Mouse (Mus musculus): ENCODE measurements around the gene Fam221a. TPM values are rescaled to one million over a fixed set of nuclear protein-coding genes. Genes with fewer than 3 reads are reported as not detected.

The Fam221a gene
- polyA plus RNA-seq (2015; fragmentation: Nextera tagmentation; extraction: Ambion mirVana), result 3.9 and 4.3 TPM in 2 replicates

GRCm38 (mm10) chr6:49367159-49368054 lies at the start of gene Fam221a:
Fam221a (plus strand) TSS chr6:49367739.
- H3K27ac ChIP-seq, result peak within 1 kb of the TSS; percentile 59
- H3K36me3 ChIP-seq, result no peaks in the 10 kb centered on the region
- H3K9me3 ChIP-seq (replicated peaks), result no peaks in the 10 kb centered on the region
- no peaks in the 10 kb centered on the region for H3K27me3 ChIP-seq
- WGBS, result 4% methylated on average over 45 of the region's 49 CpGs
- H3K4me1 ChIP-seq (replicated peaks), result peaks cover 11% of the 10 kb centered on the region
- H3K9ac ChIP-seq, result peak within 1 kb of the TSS; percentile 58
- peak within 1 kb of the TSS; percentile 59 for H3K4me3 ChIP-seq
- peak within 1 kb of the TSS; percentile 82 for H3K4me2 ChIP-seq
- ATAC-seq (replicated peaks; ENCODE audit: insufficient number of reproducible peaks, insufficient read depth, low FRiP score, low read depth), result peak; percentile 98

GRCm38 (mm10) chr6:49318966-49319594 lies 48.5 kb upstream of the Fam221a start, which contains the start of gene Ccdc126:
Ccdc126 (plus strand) TSS chr6:49319274.
- WGBS, result under 1% methylated on average over 47 of the region's 47 CpGs
- H3K36me3 ChIP-seq, result no peaks in the 10 kb centered on the region
- peak within 1 kb of the TSS; percentile 60 for H3K9ac ChIP-seq
- peak within 1 kb of the TSS; percentile 62 for H3K4me3 ChIP-seq
- H3K27ac ChIP-seq, result peak within 1 kb of the TSS; percentile 80
- peaks cover 11% of the 10 kb centered on the region for H3K4me1 ChIP-seq (replicated peaks)
- no peaks in the 10 kb centered on the region for H3K27me3 ChIP-seq
- H3K4me2 ChIP-seq, result peak within 1 kb of the TSS; percentile 68
- peak; percentile 99 for ATAC-seq (replicated peaks; ENCODE audit: insufficient number of reproducible peaks, insufficient read depth, low FRiP score, low read depth)
- H3K9me3 ChIP-seq (replicated peaks), result no peaks in the 10 kb centered on the region

- peak overlapping the region; percentile 62 for H3K4me3 ChIP-seq
- H3K36me3 ChIP-seq, result no peaks in the 10 kb centered on the region
- ATAC-seq (replicated peaks; ENCODE audit: insufficient number of reproducible peaks, insufficient read depth, low FRiP score, low read depth), result no peak
- peak overlapping the region; percentile 60 for H3K9ac ChIP-seq
- H3K4me1 ChIP-seq (replicated peaks), result peaks cover 11% of the 10 kb centered on the region
- peak overlapping the region; percentile 80 for H3K27ac ChIP-seq
- 11% methylated on average over 13 of the region's 13 CpGs for WGBS
- no peaks in the 10 kb centered on the region for H3K27me3 ChIP-seq
- peak overlapping the region; percentile 68 for H3K4me2 ChIP-seq
- no peaks in the 10 kb centered on the region for H3K9me3 ChIP-seq (replicated peaks)
These were observed 47.8 kb upstream of the Fam221a start for GRCm38 (mm10) chr6:49319595-49320315.

- H3K4me2 ChIP-seq, result no peak overlapping the region
- peaks cover 11% of the 10 kb centered on the region for H3K4me1 ChIP-seq (replicated peaks)
- 75% methylated on average over 3 of the region's 3 CpGs for WGBS
- no peaks in the 10 kb centered on the region for H3K36me3 ChIP-seq
- H3K27me3 ChIP-seq, result no peaks in the 10 kb centered on the region
- H3K4me3 ChIP-seq, result no peak overlapping the region
- no peak for ATAC-seq (replicated peaks; ENCODE audit: insufficient number of reproducible peaks, insufficient read depth, low FRiP score, low read depth)
- no peak overlapping the region for H3K9ac ChIP-seq
- no peaks in the 10 kb centered on the region for H3K9me3 ChIP-seq (replicated peaks)
- H3K27ac ChIP-seq, result no peak overlapping the region
These were observed 46.2 kb upstream of the Fam221a start for GRCm38 (mm10) chr6:49321341-49321740.

- ATAC-seq (replicated peaks; ENCODE audit: insufficient number of reproducible peaks, insufficient read depth, low FRiP score, low read depth), result no peak
- Histone ChIP-seq H3K9ac (no peak overlapping the region), H3K27ac (no peak overlapping the region), H3K4me1 (replicated peaks) (peaks cover 11% of the 10 kb centered on the region), H3K9me3 (replicated peaks) (no peaks in the 10 kb centered on the region), H3K27me3 (no peaks in the 10 kb centered on the region), H3K36me3 (no peaks in the 10 kb centered on the region), H3K4me2 (no peak overlapping the region), H3K4me3 (no peak overlapping the region)
These were observed 45.5 kb upstream of the Fam221a start for GRCm38 (mm10) chr6:49322056-49322455.

- WGBS, result 44% methylated on average over 2 of the region's 2 CpGs
These were observed 44.6 kb upstream of the Fam221a start for GRCm38 (mm10) chr6:49322986-49323385.

GRCm38 (mm10) chr6:49324528-49324927 lies 43.0 kb upstream of the Fam221a start:
- ATAC-seq (replicated peaks; ENCODE audit: insufficient number of reproducible peaks, insufficient read depth, low FRiP score, low read depth), result no peak
- no peaks in the 10 kb centered on the region for H3K9me3 ChIP-seq (replicated peaks)
- 75% methylated on average over 2 of the region's 2 CpGs for WGBS

More at GRCm38 (mm10) chr6:49322986-49323385, 44.6 kb upstream of the Fam221a start:
- Histone ChIP-seq H3K9ac (no peak overlapping the region), H3K4me3 (no peak overlapping the region), H3K4me1 (replicated peaks) (peaks cover 11% of the 10 kb centered on the region), H3K9me3 (replicated peaks) (no peaks in the 10 kb centered on the region), H3K4me2 (no peak overlapping the region), H3K27me3 (no peaks in the 10 kb centered on the region), H3K27ac (no peak overlapping the region), H3K36me3 (no peaks in the 10 kb centered on the region)
- no peak for ATAC-seq (replicated peaks; ENCODE audit: insufficient number of reproducible peaks, insufficient read depth, low FRiP score, low read depth)

GRCm38 (mm10) chr6:49325294-49325693 lies 42.2 kb upstream of the Fam221a start:
- Histone ChIP-seq H3K36me3 (no peaks in the 10 kb centered on the region), H3K4me2 (no peak overlapping the region), H3K27me3 (no peaks in the 10 kb centered on the region), H3K9ac (no peak overlapping the region), H3K9me3 (replicated peaks) (no peaks in the 10 kb centered on the region), H3K4me1 (replicated peaks) (peaks cover 7% of the 10 kb centered on the region), H3K27ac (no peak overlapping the region), H3K4me3 (no peak overlapping the region)
- WGBS, result 61% methylated on average over 1 of the region's 1 CpGs
- ATAC-seq (replicated peaks; ENCODE audit: insufficient number of reproducible peaks, insufficient read depth, low FRiP score, low read depth), result no peak

More at GRCm38 (mm10) chr6:49324528-49324927, 43.0 kb upstream of the Fam221a start:
- Histone ChIP-seq H3K4me3 (no peak overlapping the region), H3K27me3 (no peaks in the 10 kb centered on the region), H3K27ac (no peak overlapping the region), H3K36me3 (no peaks in the 10 kb centered on the region), H3K4me2 (no peak overlapping the region), H3K4me1 (replicated peaks) (peaks cover 11% of the 10 kb centered on the region), H3K9ac (no peak overlapping the region)

- Histone ChIP-seq H3K9ac (no peak overlapping the region), H3K4me1 (replicated peaks) (peaks cover 7% of the 10 kb centered on the region; the same call in 1 of the 2 replicates), H3K27ac (no peak overlapping the region), H3K4me3 (no peak overlapping the region), H3K27me3 (no peaks in the 10 kb centered on the region), H3K36me3 (no peaks in the 10 kb centered on the region), H3K4me2 (no peak overlapping the region), H3K9me3 (replicated peaks) (no peaks in the 10 kb centered on the region)
- no peak for ATAC-seq (replicated peaks; ENCODE audit: insufficient number of reproducible peaks, insufficient read depth, low FRiP score, low read depth)
- WGBS, result 84% methylated on average over 3 of the region's 3 CpGs
These were observed 40.7 kb upstream of the Fam221a start for GRCm38 (mm10) chr6:49326846-49327245.

- no peak for ATAC-seq (replicated peaks; ENCODE audit: insufficient number of reproducible peaks, insufficient read depth, low FRiP score, low read depth)
- no peaks in the 10 kb centered on the region for H3K9me3 ChIP-seq (replicated peaks)
- no peaks in the 10 kb centered on the region for H3K36me3 ChIP-seq
- peaks cover 9% of the 10 kb centered on the region; the same call in 1 of the 2 replicates for H3K4me1 ChIP-seq (replicated peaks)
- no peaks in the 10 kb centered on the region for H3K27me3 ChIP-seq
- no peak overlapping the region for H3K9ac ChIP-seq
- H3K4me3 ChIP-seq, result no peak overlapping the region
- H3K4me2 ChIP-seq, result no peak overlapping the region
- WGBS, result 38% methylated on average over 5 of the region's 5 CpGs
- H3K27ac ChIP-seq, result no peak overlapping the region
These were observed 36.0 kb upstream of the Fam221a start for GRCm38 (mm10) chr6:49331369-49332059.

- H3K4me1 ChIP-seq (replicated peaks), result peaks cover 9% of the 10 kb centered on the region; the same call in 1 of the 2 replicates
- H3K4me2 ChIP-seq, result no peak overlapping the region
- ATAC-seq (replicated peaks; ENCODE audit: insufficient number of reproducible peaks, insufficient read depth, low FRiP score, low read depth), result no peak
- H3K27ac ChIP-seq, result no peak overlapping the region
- no peak overlapping the region for H3K4me3 ChIP-seq
- no peaks in the 10 kb centered on the region for H3K27me3 ChIP-seq
- 47% methylated on average over 13 of the region's 13 CpGs for WGBS
- H3K9ac ChIP-seq, result no peak overlapping the region
- H3K9me3 ChIP-seq (replicated peaks), result no peaks in the 10 kb centered on the region
- no peaks in the 10 kb centered on the region for H3K36me3 ChIP-seq
These were observed 35.5 kb upstream of the Fam221a start for GRCm38 (mm10) chr6:49332060-49332370.
